Mouse (Mus musculus) cortical plate, adult 2 months (tissue): ENCODE measurements at regions not wholly inside any gene's neighbourhood (a gene's known extent, or its start where the extent isn't known, plus 50 kb on each side); places are given as distances from the start of the nearest gene placed in this dataset.

Experiments used
- H3K27ac ChIP-seq: fragments of 200-500 bp; 2 replicates; pipeline ENCODE4 v1.5.1; 2012; ENCODE audit warnings: low read length, control low read depth, inconsistent platforms; ENCODE audit not compliant: insufficient read depth
- H3K4me1 ChIP-seq: fragments of 200-500 bp; 2 replicates; pipeline ENCODE4 v1.6.1; 2011; ENCODE audit warnings: low read length; ENCODE audit not compliant: control insufficient read depth, insufficient read depth
- H3K4me3 ChIP-seq: fragments of 200-500 bp; 2 replicates; pipeline ENCODE4 v1.5.1; 2011; ENCODE audit warnings: mild to moderate bottlenecking, low read length, control low read depth; ENCODE audit not compliant: insufficient read depth
- CTCF ChIP-seq: fragments of 200-500 bp; IDR thresholded peaks from 2 replicates; pipeline ENCODE4 v1.5.1; 2011; ENCODE audit warnings: mild to moderate bottlenecking, control low read depth, low read length; ENCODE audit not compliant: insufficient read depth; ENCODE audit errors: extremely low read depth
- POLR2A ChIP-seq: fragments of 200-500 bp; IDR thresholded peaks from 2 replicates; pipeline ENCODE4 v1.6.1; 2011; ENCODE audit warnings: mild to moderate bottlenecking, low read length, control low read depth; ENCODE audit not compliant: insufficient read depth; ENCODE audit errors: extremely low read depth

DNA sequence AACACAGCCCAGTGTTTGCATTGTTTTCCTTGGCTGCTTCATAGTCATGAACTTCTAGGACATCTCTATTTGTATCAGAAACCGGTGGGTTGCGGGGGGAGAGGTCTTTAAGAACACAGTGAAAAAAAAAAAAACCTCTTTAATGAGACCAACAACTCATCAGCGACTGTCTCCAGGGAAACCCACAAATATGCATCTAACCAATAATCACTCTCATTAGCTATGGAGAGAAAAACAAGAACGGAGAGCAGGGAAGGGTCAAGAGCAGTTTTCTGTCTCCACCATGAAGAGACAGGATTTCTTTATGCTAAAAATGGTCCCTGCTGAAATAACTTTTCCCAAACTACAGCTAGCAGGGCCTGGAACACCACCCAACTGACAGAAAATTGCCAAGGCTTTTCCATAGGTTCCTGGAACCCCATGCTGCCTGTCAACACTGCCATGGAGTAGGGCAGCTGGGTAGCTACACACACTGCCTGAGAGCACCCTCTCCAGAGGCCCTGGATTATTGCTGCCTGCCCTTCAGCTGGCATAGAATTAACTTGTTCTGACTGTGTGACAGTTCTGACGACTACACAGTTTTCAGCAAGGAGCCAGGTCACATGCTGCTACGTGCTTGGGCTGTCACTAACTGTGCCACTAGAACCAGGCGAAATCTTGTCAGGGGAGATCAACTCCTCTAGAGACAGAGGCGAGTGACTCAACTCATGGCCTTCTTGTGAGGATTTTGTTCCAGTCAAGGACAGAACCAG, 201.9 kb downstream of the Psat1 start:
- Histone ChIP-seq H3K4me3 (no peak overlapping the region), H3K27ac (no peak overlapping the region), H3K4me1 (no peaks in the 10 kb centered on the region)
- no peak for TF ChIP-seq CTCF
- no peak for TF ChIP-seq POLR2A

DNA sequence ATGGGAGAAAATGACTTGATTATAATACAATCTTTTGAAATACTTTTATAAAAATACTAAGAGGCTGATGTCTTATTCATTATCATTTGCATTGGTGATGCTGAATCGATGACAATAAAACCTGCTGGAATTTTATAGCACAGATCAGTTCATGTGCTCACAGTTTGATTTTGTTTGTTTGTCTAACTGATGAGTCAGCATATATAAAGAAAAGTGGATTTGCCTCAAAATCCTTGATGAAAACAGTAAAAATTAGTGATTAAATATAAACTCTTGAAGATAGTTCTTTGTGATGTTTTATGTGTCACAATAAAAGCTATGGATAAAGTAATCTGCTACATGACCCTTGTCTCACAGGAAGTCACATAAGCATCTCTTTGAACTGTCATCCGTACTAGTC, 210.9 kb downstream of the Psat1 start:
- Histone ChIP-seq H3K4me3 (no peak overlapping the region), H3K4me1 (no peaks in the 10 kb centered on the region), H3K27ac (no peak overlapping the region)
- TF ChIP-seq CTCF, result no peak
- TF ChIP-seq POLR2A, result no peak

DNA sequence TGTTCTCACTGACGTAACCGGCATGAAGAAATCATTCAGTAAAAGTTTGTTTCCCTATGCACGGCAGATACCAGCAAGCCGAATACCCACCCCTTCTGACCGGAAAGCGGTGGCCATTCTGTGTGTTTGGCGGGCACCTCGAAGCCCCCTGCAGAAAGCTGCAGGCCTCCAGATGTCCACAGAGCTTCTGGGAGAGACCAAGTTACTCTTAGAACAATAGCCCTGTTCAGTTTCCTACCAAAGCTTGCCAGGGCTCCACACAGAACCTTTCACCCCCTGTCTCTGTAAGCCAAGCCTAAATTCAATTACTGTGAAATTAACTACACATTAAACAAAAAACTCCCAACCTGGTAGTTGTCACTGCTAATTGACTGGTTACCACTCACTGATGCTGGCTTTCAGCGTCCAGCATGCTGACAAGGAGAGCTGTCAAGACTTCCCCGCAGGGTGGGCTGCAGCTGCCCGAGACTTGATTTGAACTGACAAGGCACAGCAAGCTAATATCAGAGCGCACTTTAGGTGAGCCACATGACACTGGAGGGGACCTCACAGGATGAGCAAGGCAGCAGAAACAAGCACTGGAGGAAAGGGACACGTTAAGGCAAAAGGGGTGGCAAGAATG, 220.2 kb downstream of the Psat1 start:
- Histone ChIP-seq H3K4me3 (no peak overlapping the region), H3K4me1 (no peaks in the 10 kb centered on the region; the same call in 1 of the 2 replicates), H3K27ac (no peak overlapping the region)
- TF ChIP-seq CTCF, result no peak
- no peak for TF ChIP-seq POLR2A

DNA sequence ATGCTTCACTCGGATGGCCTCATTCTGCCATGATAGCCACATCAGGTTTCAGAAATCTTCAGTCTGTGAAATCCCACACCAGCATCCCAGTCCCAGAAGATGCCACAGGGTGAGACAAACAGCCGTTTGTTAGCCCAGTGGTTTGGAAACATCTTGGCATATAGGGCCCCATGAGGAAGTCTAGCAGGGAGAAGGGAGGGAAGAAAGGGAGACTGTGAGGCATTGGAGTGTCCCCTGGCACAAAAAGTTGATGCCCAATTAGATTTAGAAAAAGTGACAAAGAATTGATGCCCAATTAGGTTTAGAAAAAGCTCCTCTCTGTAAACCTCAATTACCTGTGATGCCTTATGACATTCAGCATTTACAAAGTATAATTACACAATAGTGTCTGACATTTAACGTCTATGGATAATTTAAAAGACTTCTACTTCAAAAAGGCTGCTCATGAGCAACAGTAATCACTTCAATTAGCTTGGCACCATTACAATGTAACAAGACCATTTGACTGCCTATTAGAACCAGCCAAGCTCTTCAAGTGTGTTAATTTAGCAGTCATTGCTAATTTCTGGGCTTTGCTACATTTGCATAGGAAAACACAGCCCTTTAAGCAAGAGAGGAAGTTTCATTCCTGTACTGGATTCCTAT, 254.6 kb downstream of the Psat1 start:
- Histone ChIP-seq H3K27ac (no peak overlapping the region), H3K4me3 (no peak overlapping the region), H3K4me1 (no peaks in the 10 kb centered on the region)
- no peak for TF ChIP-seq POLR2A
- no peak for TF ChIP-seq CTCF

DNA sequence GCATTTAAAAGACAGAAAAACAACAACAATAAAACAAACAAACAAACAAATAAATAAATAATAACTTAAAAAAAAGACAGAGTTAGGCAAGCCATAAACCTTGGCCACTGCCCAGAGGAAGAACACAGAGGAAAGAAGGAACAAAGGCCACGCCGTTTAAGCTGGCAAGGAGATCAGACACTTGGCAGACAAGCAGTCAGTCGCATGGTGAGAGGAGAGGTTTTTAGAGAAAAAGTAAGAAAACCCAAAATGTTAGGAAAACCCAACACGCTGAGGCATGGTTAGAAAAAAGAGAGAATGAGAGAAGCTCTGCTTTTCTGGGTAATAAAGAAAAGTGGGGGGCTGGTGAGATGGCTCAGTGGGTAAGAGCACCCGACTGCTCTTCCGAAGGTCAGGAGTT, 277.1 kb downstream of the Psat1 start:
- no peaks in the 10 kb centered on the region for H3K4me1 ChIP-seq
- TF ChIP-seq POLR2A (no peak), CTCF (no peak)
- H3K27ac ChIP-seq, result no peak overlapping the region
- H3K4me3 ChIP-seq, result no peak overlapping the region

DNA sequence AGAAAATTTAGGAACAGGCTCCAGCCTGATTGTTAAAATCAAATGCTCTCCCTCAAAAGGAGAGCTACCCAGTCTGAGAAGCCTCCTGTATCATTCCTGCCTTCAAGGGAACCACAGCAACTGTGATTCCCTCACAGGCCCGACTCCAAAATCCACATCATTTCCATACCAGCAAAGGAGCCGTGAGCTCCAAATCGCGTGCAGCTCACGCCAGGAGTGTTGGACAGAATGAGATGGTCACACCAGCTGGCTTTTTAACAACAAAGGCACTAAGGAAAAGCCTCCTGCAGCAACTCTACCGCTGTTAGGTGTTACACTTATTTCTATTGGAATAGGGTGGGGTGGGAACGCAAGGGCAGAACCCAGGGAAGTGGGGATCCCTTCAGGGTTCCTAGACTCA, 277.6 kb downstream of the Psat1 start:
- Histone ChIP-seq H3K27ac (no peak overlapping the region), H3K4me3 (no peak overlapping the region), H3K4me1 (no peaks in the 10 kb centered on the region)
- TF ChIP-seq POLR2A, result no peak
- no peak for TF ChIP-seq CTCF

DNA sequence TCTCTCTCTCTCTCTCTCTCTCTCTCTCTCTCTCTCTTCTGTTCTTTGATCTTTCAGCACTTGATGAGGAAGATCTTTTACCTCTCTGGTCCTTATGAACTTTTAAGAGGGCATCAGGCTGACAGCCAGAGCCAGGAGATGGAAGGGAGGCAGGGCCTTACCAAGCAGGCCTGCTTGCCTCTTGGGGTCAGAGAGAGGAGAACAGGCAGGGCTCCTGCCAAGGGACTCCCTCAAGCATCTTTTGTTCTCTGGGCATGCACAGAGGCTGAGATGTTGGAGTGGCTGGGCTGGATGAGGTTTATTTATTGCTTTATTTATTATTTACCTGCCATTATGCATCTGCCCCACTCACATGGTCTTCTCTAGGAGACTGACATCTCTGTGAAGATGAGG, 278.5 kb downstream of the Psat1 start:
- Histone ChIP-seq H3K4me1 (no peaks in the 10 kb centered on the region), H3K27ac (0 out of 2 replicates have a peak overlapping the region, but pooled peaks have one; percentile 62), H3K4me3 (no peak overlapping the region)
- TF ChIP-seq CTCF, result no peak
- no peak for TF ChIP-seq POLR2A

DNA sequence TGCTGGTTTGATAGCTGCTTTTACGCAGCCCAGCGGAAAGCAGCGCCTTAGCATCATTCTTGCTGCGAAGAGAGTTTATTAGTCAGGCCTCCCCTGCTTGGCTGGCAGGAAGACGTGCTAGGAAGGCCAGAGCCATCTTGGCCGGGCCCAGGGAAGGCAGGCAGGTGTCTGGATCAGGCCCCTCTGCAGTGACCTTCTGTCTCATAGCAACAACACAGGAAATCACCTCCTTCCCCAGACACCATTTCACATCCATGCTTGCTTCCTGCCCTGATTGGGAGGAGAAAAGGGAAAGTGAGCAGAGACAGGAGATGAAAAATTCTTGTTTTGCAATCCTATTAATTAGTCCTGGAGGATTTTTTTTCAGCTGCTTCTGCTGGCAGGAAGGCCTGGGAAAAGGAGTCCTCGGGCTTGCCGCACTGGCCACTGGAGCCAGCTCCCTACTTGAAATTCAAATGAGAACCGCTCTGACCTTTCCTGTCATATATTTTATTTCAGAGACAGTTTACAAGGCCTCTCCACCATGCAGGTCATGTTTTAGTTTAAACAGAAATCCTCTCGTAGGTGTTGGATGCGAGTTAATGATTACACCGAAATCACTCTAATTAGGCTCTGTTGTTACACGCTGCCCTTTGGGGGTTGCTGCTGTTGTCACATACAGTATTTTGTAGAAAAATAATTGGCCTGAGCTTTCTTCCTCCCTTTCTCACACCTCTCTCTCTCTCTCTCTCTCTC, 279.1 kb downstream of the Psat1 start:
- Histone ChIP-seq H3K4me3 (no peak overlapping the region), H3K27ac (0 out of 2 replicates have a peak overlapping the region, but pooled peaks have one; percentile 62), H3K4me1 (no peaks in the 10 kb centered on the region)
- TF ChIP-seq CTCF (no peak), POLR2A (no peak)

DNA sequence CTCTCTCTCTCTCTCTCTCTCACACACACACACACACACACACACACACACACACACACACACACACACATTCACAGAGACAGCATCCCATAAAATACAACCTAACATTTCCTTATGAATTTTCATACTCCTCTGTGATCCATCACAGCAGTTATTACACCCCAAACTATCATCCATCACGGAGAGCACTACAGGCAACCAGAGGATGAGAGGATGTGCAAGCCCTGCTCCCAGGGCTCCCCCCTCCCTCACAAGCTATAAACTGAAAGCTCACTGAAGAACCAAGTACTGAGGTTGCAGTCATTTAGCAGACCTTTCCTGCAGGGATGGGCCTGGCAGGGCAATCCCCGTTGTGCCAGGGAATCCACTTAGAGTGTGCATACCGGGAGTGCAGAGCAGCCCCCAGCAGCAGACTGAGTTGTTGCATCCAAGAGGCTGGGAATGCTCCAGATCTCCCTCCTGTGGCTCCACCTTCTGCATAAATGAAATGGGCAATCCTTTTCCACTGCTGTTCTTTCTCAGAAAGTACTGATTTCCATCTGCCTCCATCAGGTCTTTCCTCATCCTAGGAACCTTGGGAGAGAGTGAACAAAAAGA, 283.4 kb downstream of the Psat1 start:
- no peaks in the 10 kb centered on the region for H3K4me1 ChIP-seq
- H3K27ac ChIP-seq, result no peak overlapping the region
- TF ChIP-seq POLR2A, result no peak
- no peak for TF ChIP-seq CTCF
- no peak overlapping the region for H3K4me3 ChIP-seq

DNA sequence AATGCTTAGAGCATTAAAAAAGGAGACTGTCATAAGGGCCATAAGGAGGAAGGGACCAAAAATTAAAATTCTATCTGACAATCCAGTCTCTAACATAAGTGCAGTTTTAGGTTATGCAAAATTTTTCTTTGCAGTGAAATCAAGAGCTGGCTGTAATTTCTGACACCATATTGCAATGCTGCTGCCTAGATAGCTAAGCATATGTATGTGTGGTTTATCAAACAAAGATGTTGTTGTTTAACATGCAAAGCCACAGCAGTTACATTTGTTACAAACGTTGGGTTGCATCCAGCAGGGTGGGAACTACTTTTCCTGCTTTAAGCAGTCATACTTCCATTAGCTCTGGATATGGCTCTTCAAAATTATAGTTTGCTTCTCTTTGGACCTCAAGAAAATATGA, 288.5 kb downstream of the Psat1 start:
- Histone ChIP-seq H3K4me3 (no peak overlapping the region), H3K4me1 (no peaks in the 10 kb centered on the region), H3K27ac (no peak overlapping the region)
- TF ChIP-seq POLR2A, result no peak
- no peak for TF ChIP-seq CTCF
